Mouse (Mus musculus): ENCODE results near the gene Cyp2c68.
"Not testable (repeated sequence)": the region's sequence is repeated elsewhere in the genome, so short reads cannot be mapped to it uniquely, and the experiment has no call there.

Gene Cyp2c68

GRCm38 (mm10) chr19:39740920-39741319, at the start of gene Cyp2c68:
Gene Cyp2c68 (minus strand): TSS chr19:39741054.
- no peak for DNase-seq

GRCm38 (mm10) chr19:39785458-39785857, 44.6 kb upstream of the Cyp2c68 start:
- peak in 1 of 2 experiments; percentile 2 for DNase-seq

- DNase-seq = no peak
Measured at GRCm38 (mm10) chr19:39745357-39745756, 4.5 kb upstream of the Cyp2c68 start.

- not testable (repeated sequence) for DNase-seq
Measured at GRCm38 (mm10) chr19:39744361-39744760, 3.5 kb upstream of the Cyp2c68 start.

- not testable (repeated sequence) for DNase-seq
Measured at GRCm38 (mm10) chr19:39711116-39711515, 29.7 kb downstream of the Cyp2c68 start.

GRCm38 (mm10) chr19:39665650-39666049, 75.2 kb downstream of the Cyp2c68 start:
- not testable (repeated sequence) for DNase-seq

GRCm38 (mm10) chr19:39652381-39652780, 88.5 kb downstream of the Cyp2c68 start:
- no peak for DNase-seq

GRCm38 (mm10) chr19:39648938-39649337, 91.9 kb downstream of the Cyp2c68 start, which contains the start of gene Cyp2c67:
Gene Cyp2c67 (minus strand): TSS chr19:39649051.
- DNase-seq = no peak

GRCm38 (mm10) chr19:39647519-39647918, 93.3 kb downstream of the Cyp2c68 start:
- no peak for DNase-seq

GRCm38 (mm10) chr19:39644551-39644950, 96.3 kb downstream of the Cyp2c68 start:
- not testable (repeated sequence) for DNase-seq

All from kidney, postnatal 4 days (tissue).